Mouse (Mus musculus): ENCODE data around the gene Tfr2.
A peak's percentile ranks its signal among the peaks of the same experiment; 100 is the strongest.

The Tfr2 gene

DNA sequence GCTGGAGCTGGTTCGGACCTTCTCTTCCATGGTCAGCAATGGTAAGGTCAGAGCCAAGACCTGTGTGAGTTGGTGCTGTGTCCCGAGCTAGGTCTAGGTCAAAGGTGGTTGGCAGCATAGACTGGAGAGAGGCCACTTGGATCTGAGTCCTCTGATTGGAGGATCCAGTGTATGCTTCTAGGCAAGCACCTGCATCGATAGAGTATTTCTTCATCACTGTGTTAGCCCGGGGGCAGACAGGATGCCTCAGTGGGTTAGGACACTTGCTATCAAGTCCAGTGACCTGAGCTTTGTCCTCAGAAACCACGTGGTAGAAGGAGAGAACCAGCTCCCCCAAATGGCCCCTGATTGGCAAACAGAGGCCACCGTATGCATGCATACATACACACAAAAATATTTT, 10.6 kb downstream of the Tfr2 start:
- DNase-seq (ENCODE audit: extremely low spot score, low read depth, low spot score): no peak

- no peak for DNase-seq (ENCODE audit: extremely low spot score, low read depth, low spot score)
These were observed 13.1 kb downstream of the Tfr2 start for GRCm38 (mm10) chr5:137582702-137583101.

DNA sequence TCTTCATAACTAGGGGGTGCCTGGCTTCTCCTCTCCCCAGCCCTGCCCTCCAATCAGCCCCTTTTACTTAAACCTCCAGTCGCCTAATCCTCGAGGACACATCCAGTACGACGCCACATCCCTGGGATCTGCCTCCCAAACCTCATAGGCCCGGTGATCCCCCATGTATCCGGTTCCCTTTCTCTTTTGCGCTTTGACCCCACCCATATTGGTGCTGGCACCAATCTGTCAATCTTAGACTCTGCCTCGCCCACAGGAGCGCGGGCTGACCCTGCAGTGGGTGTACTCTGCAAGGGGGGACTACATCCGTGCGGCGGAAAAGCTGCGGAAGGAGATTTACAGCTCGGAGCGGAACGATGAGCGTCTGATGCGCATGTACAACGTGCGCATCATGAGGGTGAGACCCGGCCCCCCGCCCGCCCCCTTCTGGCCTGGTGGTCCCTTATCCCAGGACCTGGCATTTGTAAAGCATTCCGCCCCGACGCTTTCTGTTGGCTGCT, 14.1 kb downstream of the Tfr2 start:
- DNase-seq (ENCODE audit: extremely low spot score, low read depth, low spot score): no peak

GRCm38 (mm10) chr5:137584976-137585375, 15.3 kb downstream of the Tfr2 start:
- DNase-seq (ENCODE audit: extremely low spot score, low read depth, low spot score): no peak

DNA sequence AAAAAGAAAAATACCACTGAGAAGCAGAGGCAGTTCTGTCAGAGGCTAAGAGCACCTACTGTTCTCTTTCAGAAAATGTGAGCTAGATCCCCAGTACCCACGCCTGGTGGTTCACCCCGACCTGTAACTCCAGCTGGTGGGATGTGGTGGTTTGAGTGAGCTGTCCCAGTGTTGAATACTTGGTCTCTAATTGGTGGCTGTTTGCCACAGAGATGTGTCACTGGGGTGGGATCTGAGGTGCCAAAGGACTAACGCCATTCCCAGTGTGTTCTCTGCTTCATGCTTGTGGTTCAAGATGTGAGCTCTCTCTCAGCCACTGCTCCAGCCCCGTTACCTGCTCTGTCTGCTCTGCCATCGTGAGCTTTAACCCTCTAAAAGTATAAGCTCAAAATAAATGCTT, 20.9 kb downstream of the Tfr2 start:
- DNase-seq (ENCODE audit: extremely low spot score, low read depth, low spot score): no peak

DNA sequence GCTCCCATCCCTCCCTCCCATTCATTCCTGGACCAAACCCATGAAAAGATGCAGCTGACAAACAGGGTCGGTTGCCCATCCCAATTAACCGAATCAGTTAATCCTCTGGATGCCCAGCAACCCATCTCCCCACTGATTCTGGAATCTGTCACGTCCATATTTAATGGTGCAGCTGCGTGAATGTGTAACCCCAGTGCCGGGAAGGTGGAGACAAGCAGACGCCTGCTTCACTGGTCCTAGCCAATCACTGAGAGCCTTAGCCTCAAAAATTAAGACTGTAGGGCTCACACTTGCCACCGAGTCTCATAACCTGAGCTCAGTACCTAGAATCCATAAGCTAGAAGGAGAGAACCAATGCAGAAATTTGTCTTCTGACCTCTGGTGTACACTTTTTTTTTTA, 26.3 kb downstream of the Tfr2 start:
- no peak for DNase-seq (ENCODE audit: extremely low spot score, low read depth, low spot score)

GRCm38 (mm10) chr5:137596601-137597261, 27.1 kb downstream of the Tfr2 start:
- no peak for DNase-seq (ENCODE audit: extremely low spot score, low read depth, low spot score)

DNA sequence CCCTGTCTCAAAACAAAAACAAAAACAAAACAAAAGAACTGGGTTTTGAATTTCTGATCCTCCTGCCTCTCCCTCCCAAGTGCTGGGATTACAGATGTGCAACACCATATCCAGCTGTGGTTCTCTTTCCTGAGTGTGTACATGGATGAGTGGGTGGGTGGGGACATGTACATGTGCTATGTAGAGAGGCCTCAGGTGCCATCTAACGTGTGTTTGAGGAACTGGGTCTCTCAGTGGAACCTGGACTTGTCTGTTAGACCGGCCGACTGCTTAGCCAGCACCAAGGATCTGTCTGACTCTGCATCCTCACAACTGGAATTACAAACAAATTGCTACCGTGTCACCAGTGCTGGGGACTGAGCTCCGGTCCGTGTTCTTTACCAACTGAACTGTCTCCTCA, 28.0 kb downstream of the Tfr2 start:
- DNase-seq (ENCODE audit: extremely low spot score, low read depth, low spot score): no peak

DNA sequence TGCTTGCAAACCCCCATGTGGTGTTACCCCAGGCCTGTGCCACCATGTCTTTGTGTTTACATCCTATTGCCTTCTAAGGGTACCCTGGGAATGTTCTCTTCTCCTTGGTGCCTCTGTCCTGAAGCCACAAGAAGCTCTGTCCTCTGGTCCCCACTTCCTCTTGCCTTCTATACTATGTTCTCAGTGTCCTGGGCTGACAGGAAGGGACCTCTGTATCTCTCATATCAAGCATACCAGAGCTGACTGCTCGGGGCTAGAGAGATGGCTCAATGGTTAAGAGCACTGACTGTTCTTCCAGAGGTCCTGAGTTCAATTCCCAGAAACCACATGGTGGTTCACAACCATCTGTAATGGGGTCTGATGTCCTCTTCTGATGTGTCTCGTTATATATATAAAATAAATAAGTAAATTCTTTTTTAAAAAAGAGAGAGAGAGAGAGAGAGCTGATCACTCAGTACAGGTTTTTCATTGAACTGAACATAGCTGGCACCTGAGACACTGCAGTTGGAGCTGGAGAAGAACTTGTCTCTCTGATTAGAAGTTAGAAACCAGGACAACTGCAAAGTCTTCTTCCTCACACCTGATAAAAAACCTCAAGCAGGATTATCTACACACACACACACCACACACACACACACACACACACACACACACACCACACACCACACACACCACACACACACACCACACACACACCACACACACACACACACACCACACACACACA, 28.6 kb downstream of the Tfr2 start:
- DNase-seq (ENCODE audit: extremely low spot score, low read depth, low spot score): no peak

GRCm38 (mm10) chr5:137599600-137599999, 30.0 kb downstream of the Tfr2 start:
- no peak for DNase-seq (ENCODE audit: extremely low spot score, low read depth, low spot score)

- no peak for DNase-seq (ENCODE audit: extremely low spot score, low read depth, low spot score)
These were observed 30.6 kb downstream of the Tfr2 start for GRCm38 (mm10) chr5:137600281-137600618.

GRCm38 (mm10) chr5:137600619-137601364, 31.2 kb downstream of the Tfr2 start, which contains the start of gene Mospd3:
Gene Mospd3 (minus strand): TSS chr5:137601058.
- DNase-seq (ENCODE audit: extremely low spot score, low read depth, low spot score): peak; percentile 97

DNA sequence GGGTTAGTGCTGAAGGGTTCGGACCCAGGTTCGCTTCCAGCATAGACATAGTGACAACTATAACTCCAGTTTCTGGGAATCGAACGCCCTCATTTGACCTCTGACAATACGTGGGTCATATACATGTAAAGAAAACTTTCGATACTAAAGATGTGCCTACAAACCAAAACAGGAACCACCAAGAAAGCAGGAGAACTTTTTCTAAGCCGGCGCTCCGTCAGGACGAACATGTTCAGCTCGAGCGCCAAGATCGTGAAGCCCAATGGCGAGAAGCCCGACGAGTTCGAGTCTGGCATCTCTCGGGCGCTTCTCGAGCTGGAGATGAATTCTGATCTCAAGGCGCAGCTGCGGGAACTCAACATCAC, 31.7 kb downstream of the Tfr2 start:
- DNase-seq (ENCODE audit: extremely low spot score, low read depth, low spot score): no peak

DNA sequence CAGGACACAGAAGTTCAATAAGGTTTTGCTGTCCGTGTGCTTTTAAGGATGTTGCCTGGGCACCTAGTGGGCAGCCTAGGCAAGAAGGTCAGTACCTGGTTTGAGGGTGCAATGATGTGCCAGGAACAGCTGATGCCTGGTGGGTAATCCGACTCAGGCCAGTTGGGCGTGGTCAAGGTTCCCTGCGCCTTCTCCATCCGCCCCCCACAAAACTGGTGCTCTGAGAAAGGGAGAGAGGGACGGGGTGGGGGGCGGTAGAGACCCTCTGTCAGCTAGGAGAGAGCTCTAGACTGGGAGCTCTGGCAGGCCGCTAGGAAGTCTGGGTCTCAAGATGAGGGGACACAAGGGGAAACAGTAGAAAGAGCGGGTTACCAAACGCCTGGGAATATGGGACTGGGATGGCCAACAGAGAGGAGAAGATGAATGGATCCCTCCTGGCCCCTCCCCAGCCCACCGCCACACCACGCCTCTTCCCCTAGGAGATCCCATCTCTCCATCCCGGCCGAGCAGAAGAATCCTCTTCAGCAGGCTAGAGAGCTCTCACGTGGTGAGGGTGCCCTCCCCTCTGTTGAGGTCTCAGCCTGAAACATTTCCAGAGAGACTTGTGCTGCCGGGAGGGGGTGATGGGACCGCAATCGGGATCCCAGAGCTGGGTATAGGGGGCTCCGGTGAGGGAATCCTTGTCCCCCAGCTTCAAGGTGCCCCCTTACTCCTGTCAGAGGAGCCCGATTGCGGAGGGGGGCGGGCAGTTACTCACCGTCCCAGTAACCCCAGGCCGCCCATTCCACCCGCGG, 38.4 kb downstream of the Tfr2 start:
- DNase-seq (ENCODE audit: extremely low spot score, low read depth, low spot score): no peak

DNA sequence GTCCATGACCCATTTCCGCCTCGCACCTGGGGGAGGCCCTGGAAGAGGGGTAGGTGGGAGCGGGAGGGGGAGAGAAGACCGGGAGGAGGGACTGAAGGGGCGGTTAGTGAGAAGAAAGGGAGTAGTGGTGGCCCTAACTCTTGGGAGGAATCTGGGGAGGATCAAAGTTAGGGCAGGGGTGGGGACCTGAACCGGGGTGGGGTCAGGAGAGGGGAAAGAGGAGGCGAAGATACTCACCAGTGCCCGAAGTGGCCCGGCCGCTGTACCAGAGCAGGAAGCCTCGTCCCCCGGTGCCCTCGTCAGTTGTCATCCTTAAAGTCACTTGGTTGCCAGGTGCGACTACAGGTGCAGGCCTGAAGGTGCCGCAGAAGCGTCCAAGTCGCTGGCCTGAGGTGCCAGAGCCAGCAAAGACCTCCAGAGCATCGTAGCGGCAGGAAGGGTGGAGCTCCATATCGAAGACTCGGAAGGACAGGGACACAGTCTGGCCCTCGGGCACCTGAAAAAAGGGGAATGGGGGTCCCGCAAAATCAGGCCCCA, 39.1 kb downstream of the Tfr2 start:
- no peak for DNase-seq (ENCODE audit: extremely low spot score, low read depth, low spot score)

DNA sequence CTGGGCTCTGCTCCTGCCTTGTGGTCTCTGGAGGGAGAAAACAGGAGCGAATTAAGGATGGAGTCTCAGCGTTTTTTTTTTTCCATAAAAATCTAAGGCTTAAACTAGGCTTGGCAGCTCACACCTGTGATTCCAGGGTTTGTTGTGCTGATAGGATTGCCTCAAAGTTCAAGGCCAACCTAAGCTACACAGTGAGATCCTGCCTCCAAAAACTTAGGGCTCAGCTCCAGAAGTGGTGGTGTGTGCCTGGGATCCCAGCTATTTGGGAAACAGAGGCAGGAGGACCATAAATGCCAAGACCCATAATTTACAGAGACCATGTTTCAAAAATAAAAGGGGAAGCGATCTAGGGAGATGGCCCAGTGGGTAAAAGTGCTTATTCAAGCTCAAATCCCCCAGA, 39.7 kb downstream of the Tfr2 start:
- DNase-seq (ENCODE audit: extremely low spot score, low read depth, low spot score): no peak

GRCm38 (mm10) chr5:137610056-137610455, 40.4 kb downstream of the Tfr2 start:
- no peak for DNase-seq (ENCODE audit: extremely low spot score, low read depth, low spot score)

DNA sequence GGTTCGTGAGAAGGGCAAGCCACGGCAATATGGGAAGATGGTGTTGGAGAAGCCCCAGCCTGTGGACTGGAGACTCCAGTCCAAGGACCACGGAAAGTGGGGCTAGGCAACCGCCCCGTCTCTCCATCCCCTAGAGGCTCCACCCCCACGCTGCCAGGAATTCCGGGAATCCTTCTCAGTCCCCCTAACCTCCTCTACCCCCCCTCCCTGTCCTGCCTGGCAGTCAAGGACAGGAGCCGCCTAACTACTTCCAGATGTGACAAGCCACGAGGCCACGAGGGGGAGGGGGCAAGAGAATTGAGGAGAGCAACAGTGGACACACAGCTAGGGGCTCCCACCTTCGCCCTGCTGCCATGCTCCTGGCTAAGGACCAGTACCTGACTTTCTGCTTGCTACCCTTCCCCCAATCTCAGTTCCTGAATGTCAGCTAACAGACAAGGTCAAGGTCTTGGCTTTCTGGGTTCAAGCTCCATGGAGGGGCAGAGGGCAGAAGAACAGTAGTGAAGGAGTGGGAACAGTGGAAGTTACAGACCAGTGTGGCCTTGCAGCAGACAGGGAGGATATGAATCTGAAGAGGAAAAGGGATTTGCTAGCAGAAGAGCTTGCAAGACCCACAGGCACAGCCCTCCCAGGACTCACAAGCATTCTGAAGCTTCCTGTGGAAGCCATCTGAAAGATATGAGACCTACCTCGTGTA, 41.1 kb downstream of the Tfr2 start:
- peak; percentile 93 for DNase-seq (ENCODE audit: extremely low spot score, low read depth, low spot score)

GRCm38 (mm10) chr5:137611245-137611602, 41.6 kb downstream of the Tfr2 start:
- DNase-seq (ENCODE audit: extremely low spot score, low read depth, low spot score): no peak

DNA sequence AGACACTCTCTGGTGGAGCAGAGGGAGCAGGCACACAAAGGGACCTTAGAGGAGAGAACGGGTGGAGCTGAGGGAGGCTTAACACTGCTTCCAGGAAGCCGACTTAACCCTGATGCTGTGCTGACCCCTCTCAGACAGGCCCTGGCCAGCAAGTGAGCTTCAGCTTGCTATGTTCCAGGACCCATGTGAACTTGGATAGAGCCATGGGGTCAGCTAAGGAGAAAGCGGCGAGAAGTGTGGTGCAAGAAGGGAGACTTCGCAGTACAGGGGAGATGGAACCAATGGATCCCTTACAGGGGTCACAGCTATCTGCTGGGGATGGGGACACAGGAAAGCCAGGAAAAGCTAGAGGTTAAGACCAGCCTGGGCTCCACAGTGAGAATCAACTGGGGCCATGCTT, 43.4 kb downstream of the Tfr2 start:
- DNase-seq (ENCODE audit: extremely low spot score, low read depth, low spot score): no peak
